Mouse (Mus musculus) spleen, postnatal 4 days (tissue): Measurements from ENCODE around the gene Rnf157.

Experiments
- DNase-seq, 2 experiments: peaks; one replicate each; pipeline ENCODE4 v3.0.0; 2022; ENCODE audit warnings: low spot score in 2 of 2

The Rnf157 gene

DNA sequence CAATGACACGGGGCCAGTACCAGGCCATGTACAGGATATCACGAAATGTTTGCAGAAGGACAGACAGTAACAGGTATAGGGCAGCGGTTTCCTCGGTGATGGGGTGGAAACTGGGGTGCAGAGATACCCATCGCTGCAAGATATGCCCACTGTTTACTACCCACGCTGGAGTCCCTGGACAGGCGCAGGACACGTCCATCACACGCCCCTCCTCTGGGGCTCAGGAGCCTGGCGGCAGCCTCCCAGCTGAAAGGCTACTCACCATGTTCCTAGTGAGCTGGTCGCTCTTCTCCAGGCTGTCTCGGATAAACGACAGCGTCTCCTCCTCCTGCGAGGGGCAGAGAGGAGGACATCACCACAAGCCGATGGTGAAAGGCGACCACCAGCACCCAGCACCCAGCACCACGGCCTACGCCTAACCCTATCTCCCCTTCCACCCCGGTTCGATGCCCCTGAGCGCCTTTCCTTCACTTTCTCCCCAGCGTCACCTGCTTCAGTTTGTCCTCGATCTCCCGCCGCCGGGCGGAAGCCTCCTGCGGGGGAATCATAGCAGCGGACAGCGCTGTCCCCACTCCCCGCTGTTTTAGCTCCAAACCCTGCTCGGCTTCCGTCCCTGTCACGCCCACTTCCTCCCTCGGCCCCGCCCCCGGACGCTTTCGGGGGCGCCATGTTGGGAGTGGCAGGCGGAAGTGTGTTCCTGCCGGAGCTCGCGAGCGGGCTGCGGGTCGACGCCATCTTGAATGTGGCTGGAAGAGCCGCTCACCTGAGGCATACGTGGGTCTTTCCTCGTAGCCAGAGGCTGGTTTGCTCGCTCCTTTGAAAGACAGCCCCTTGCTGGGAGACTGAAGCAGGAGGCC lies 106.5 kb downstream of the Rnf157 start:
- DNase-seq, result peak; percentile 95 to 97

DNA sequence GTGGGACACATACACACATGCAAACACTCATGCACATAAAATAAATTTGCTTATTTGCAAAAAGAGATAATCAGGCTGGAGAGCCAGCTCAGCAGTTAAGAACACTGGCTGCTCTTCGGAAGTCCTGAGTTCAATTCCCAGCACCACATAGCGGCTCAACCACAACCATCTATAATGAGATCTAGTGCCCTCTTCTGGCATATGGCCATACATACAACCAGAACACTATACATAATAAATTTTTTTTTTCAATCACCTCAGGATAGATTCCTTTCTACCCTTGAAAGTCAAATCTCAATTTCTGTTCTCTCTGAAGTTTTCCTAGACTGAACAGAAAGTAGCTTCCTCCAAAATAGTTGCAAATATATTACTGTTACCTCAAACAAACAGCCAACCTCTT lies 107.4 kb downstream of the Rnf157 start:
- no peak for DNase-seq

DNA sequence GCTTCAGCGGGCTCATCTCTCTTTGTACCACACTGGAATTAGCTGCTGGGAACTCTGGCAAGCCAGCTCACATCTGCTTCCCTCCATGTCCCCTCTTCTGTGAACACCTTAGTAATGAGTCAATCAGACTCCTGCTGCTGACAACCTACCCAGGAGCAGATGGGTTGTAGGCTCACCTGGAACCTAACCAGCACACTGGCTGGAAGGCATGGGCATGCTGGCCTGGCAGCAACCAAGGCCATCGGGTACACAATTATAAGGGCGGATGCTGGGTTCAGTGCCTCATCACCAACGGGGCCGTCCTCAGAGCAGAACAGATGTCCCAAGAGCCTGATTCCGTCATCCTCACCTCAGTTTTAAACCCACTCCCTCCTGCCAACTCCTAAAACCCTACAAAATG lies 114.2 kb downstream of the Rnf157 start:
- DNase-seq, result no peak

DNA sequence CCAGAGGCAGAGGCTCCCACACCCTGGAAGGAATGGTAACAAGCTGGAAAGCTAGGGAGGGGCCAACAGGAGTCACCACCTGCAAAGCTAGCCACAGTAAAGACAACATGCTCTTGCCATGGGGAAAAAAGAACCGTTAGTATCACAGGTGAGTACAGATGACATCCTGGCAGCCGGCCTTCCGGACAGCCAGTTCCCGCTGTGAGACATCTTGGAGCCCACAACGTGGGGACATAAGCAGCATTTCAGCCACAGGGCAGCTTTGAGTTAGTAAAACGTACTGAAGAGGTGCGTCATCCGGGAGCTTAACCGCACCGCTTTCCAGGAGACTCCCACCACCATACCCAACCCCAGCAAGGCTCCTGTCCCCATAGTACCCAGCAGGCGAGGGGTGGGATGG lies 114.6 kb downstream of the Rnf157 start:
- no peak for DNase-seq

DNA sequence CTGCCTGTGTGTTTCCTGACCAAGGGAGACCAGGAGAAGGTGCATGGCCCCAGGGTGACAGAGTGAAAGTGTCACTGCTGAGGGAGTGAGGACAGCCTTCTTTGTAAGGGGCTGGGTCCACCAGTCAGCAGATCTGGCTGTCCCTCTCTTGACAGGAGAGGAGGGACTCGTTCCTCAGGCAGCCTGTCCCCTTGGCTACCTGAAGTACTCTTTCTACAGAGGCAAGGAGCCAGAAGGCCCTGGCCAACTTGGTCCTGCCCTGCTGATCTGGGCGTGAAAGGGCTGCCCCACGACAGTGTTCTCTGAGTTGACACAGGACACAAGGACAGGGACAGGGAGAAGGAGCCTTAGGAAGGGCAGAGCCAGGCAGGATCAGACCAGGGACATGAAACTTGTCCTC lies 115.8 kb downstream of the Rnf157 start:
- DNase-seq, result no peak

DNA sequence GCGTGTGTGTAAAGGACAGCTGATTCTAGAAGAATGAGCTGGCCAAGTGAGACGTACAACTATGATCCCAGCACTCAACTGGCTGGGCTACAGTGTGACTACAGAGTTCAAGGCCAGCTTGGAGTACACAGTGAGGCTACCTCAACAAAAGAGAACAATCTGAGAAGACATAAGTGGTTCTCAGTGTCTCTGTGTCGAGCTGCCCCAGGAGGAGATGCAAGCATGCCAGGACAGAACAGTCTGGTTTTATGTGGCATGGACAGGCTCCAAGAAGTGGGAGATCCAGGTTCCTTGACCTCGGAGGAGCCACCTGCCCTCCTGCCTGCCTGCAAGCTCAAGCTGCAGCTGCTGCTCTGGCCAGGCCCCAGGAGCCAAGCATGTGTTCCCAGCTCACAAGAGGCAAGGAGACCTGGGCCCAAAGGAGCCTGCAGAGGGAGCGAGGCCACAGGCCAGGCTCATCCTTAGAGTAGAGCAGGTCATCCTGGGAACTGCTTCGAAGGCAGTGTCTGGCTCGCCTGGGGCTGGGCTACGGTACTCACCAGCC lies 116.6 kb downstream of the Rnf157 start:
- DNase-seq, result no peak

DNA sequence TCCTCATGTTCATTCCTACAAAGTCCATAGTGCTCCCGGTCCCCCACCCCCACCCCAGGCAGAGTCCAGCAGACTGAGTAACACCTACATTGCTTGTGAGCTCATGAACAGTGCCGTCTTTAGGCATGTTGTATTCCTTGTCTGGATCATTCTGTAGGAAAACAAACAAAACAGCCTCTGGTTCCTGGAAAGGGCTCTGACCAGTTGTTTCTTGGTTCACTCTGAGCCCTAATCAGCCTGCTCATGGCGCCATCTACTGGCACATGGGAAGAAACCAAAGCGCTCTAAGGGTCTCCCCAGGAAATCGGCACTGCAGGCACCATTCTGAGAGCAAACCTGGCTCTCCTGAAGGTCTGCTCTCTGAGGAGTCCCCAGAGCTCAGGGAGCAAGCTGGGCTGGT lies 118.5 kb downstream of the Rnf157 start:
- DNase-seq, result peak in 1 of 2 experiments; percentile 50

DNA sequence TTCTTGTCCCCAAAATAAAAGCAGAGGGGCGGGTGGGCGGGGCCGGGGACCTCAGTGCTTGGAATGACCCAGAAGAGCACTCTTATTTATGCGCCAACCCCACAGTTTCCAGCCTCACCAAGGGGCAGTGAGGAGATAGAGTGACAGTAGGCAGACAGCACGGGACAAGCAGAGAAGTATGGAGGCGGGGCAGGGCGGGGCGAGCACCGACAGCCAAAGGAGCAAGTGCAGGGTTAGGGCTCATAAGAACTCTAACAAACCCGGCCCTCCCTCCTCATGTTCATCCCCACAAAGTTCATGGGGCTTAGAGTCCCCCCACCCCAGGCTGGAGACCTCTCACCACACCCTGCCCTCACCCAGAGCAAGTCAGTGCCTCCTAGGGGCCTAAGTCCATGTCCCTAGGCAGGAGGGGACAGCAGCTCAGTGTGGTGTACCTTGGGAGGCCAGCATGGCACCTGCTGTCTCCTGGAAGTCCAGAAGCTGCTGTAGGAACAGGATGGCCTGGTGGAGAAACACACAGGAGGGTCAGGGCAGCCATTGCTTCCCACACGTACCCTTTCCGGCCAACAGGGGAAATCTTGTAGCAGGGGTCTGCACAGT lies 119.2 kb downstream of the Rnf157 start:
- no peak for DNase-seq

DNA sequence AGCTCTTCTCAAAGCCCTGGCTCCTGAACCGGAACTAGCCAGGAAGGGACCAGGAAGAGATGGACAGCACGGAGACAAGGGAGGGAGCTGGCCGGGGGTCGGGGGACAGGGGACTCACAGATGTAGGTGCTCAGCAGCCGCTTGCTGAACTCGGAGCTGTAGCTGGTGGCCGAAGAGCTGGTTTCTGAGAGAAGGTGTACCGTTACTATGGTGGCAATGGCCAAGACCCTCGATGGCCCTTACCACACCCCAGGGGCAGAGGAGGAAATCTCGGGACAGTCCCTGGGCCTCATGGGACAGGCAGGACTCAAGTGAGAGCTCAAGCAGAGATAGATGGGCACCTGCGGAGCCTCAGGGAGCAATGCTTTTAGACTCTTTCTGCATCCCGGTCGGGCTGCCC lies 120.4 kb downstream of the Rnf157 start:
- peak in 1 of 2 experiments; percentile 57 for DNase-seq

DNA sequence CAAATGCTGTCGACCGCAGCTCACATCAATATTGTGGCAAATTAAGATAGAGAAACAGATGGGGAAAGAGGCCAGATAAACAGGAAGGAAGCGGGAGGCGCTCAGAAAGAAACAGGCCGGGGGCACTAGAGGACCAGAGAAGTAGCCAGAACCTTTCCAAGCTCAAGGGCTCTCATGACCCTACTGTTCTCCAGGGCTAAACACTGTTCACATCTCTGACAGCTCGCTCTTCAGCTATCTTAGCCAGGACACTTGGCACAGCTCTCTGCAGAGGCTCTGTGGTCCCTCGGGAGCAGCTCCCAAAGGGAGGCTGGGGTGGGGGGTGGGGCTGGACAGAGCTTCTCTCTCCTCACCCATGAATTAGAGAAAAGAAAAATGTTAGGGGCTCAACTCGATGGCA lies 122.3 kb downstream of the Rnf157 start:
- no peak for DNase-seq

DNA sequence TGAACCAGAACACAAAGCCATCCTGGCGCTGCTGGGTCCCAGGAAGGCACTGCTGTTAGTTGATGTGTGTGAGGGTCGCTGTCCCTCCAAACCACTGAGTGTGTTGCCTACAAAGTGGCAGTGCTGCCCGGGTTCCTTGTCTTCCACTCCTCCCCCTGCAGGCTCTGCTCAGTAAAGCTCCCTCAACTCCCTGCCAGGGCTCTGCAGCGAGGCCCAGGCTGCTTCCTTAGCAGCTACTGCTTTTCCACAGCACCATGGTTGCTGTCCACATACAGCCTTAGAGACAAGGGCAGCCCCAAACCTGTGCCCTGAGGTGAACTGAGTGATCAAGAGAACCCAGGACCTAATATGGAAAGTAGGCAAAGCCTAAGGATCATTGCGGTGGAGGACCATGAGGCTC lies 125.5 kb downstream of the Rnf157 start:
- DNase-seq, result no peak
